Mouse (Mus musculus) neural tube, embryonic 15.5 days (tissue): Measurements from ENCODE around the gene Med24. TPM values are rescaled to one million over a fixed set of nuclear protein-coding genes. Genes with fewer than 3 reads are reported as not detected.
A peak's percentile ranks its signal among the peaks of the same experiment; 100 is the strongest.

Source experiments
- ATAC-seq: fragments of 200-750 bp; cut with Nextera tagmentation; 2 replicates; pipeline ENCODE4 v1.8.0; 2017; ENCODE audit warnings: mild to moderate bottlenecking, moderate TSS enrichment, moderate library complexity; ENCODE audit not compliant: low FRiP score
- H3K27ac ChIP-seq: fragments of 300-500 bp; sonication (generic); replicated peaks from 2 replicates; pipeline ENCODE4 v1.5.1; 2015; ENCODE audit warnings: mild to moderate bottlenecking, inconsistent platforms
- H3K27me3 ChIP-seq: fragments of 300-500 bp; sonication (generic); replicated peaks from 2 replicates; pipeline ENCODE4 v1.6.1; 2015; ENCODE audit warnings: inconsistent platforms
- H3K36me3 ChIP-seq: fragments of 300-500 bp; sonication (generic); 2 replicates; pipeline ENCODE4 v1.6.1; 2015; ENCODE audit warnings: inconsistent platforms
- H3K4me1 ChIP-seq: fragments of 300-500 bp; sonication (generic); 2 replicates; pipeline ENCODE4 v1.6.1; 2015; ENCODE audit warnings: inconsistent platforms
- H3K4me2 ChIP-seq: fragments of 300-500 bp; sonication (generic); 2 replicates; pipeline ENCODE4 v1.6.1; 2015; ENCODE audit warnings: inconsistent platforms, mild to moderate bottlenecking, moderate library complexity
- H3K4me3 ChIP-seq: fragments of 300-500 bp; sonication (generic); replicated peaks from 2 replicates; pipeline ENCODE4 v1.5.1; 2015; ENCODE audit warnings: mild to moderate bottlenecking, inconsistent platforms
- H3K9ac ChIP-seq: fragments of 300-500 bp; sonication (generic); replicated peaks from 2 replicates; pipeline ENCODE4 v1.6.1; 2015; ENCODE audit warnings: mild to moderate bottlenecking, inconsistent platforms
- H3K9me3 ChIP-seq: fragments of 300-500 bp; sonication (generic); replicated peaks from 2 replicates; pipeline ENCODE4 v1.6.1; 2016; ENCODE audit warnings: inconsistent platforms
- WGBS: fragments of 180-500 bp; shearing (Covaris S2); methylation state at CpG from one replicate; pipeline ENCODE4 v1.1.7; 2015; ENCODE audit warnings: mixed read lengths; 5-methylcytosine and 5-hydroxymethylcytosine counted together
- polyA plus RNA-seq: library from polyadenylated mRNA; unstranded; fragments of >200 nt; fragmentation: Nextera tagmentation; extraction: Ambion mirVana; gene quantifications from 2 replicates; pipeline ENCODE4 v1.2.1, GENCODE M21; 2015

Med24 gene
- polyA plus RNA-seq, 1 experiment from 2014 or later: 59.6 TPM

DNA sequence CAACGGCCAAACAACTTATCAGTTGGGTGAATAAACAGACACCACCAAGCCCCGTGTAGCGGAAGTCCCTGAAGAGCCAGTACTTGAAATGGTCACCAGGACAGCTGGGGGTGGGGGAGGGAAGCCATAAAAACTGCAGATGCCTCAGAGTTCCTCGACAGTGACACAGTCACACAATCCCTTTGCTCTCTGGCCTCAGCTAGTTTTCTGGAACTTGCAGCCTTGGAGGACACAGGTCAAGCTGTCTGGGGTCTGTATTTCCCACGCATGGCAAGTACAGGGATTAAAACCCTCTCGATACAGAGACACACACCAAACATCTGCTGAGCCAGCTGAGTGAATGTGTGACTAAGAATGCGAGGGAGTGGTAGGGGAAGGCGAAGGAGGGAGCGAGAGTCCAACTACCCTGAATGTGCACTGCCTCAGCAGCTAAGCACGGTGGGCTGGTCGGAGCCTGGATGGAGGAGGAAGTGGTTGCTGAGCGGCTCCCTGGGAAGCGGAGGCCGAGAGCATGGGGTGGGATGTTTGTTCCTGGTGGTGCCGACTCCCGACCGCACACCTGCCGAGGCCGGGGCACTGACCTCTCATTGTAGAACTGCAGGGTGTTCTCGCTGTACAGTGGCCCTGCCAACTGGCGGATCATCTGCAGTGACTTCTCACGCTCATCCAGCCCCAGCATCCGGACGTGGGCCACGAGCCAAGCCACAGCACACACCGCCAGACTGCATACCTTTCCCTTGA is 20.1 kb downstream of the Med24 start:
- H3K4me3 ChIP-seq: no peak overlapping the region
- peak overlapping the region; percentile 45; the same call in 1 of the 2 replicates for H3K27ac ChIP-seq
- H3K9ac ChIP-seq: no peak overlapping the region
- WGBS: 80% methylated on average over 26 of the region's 26 CpGs
- H3K4me2 ChIP-seq: no peak overlapping the region
- peaks cover 23% of the 10 kb centered on the region for H3K4me1 ChIP-seq
- no peaks in the 10 kb centered on the region for H3K27me3 ChIP-seq
- H3K36me3 ChIP-seq: peaks cover 83% of the 10 kb centered on the region
- H3K9me3 ChIP-seq: no peaks in the 10 kb centered on the region
- no peak for ATAC-seq

DNA sequence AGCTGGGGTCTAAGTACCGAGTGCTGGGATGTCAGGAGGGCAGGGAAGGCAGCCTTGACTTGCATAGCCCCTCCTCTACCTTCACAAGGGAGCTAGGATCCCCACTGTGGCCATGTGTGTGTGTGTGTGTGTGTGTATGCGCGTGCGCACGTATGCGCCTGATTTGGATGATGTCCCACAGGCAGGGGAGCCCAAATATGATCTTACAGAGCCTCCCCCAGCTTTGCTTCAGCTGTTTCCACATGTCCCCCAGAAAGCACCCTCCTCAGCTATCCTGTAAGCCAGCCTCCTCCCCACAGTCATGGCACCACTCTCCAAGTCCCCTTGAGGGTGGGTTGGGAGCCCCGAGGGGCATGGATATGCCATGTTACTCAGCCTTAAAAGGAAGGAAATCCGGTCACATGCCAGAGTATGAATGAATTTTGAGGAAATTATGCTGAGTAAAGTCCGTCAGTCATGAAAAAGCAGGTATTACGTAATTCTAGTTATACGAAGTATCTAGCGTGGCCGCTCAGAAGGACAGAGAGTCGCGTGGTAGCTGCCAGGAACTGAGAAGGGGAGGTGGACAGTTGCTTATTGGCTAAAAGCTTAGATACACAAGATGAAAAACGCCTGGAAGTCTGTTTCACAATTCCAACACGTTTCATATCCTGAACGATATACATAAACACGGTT is 20.8 kb downstream of the Med24 start:
- Histone ChIP-seq H3K4me3 (no peak overlapping the region), H3K9me3 (no peaks in the 10 kb centered on the region), H3K4me1 (peaks cover 23% of the 10 kb centered on the region), H3K4me2 (peak overlapping the region; percentile 6; the same call in 1 of the 2 replicates), H3K36me3 (peaks cover 76% of the 10 kb centered on the region), H3K27me3 (no peaks in the 10 kb centered on the region), H3K27ac (no peak overlapping the region), H3K9ac (no peak overlapping the region)
- no peak for ATAC-seq
- 88% methylated on average over 19 of the region's 19 CpGs for WGBS

DNA sequence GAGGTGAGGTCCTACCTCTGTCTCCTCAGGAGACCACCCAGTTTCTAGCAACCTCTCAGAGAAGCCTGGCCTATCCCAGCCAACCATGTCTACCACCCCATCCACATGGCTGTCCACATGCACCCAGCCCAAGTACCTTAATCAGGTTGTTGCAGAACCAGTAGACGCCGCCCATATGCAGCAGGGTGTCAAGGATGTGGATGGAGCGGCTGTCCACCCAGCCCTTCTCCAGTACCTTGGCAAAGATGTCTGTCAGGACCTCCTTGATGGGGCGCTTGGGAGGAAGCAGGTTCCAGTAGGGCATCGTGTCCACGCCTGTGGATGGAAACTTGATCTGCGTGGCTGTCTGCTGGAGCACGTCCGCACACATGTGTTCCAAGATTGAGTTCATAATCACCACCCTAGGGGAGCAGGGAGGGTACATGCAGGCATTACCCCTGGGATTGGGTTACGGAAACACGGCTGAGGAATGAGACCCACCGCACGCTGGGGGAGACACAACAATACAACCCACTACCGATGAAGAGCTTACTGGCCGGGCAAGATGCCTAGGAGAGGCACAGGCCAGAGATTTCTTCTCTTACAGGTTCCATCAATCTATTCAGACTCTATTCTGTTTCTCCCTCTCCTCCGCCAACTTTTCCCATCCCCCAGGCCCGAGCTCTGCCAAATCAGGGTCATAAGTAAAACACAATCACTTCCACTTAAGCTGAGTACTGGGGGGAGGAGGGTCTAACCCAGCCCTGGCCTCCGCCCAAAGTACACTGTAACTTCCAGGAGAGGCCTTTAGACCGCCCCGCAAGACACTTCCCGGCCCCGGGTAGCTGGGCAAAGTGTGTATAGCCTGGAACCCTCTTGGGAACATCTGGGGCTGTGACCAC is 21.6 kb downstream of the Med24 start:
- peaks cover 23% of the 10 kb centered on the region for H3K4me1 ChIP-seq
- no peak for ATAC-seq
- 0 out of 2 replicates have a peak overlapping the region, but pooled peaks have one; percentile 15 for H3K27ac ChIP-seq
- H3K27me3 ChIP-seq: no peaks in the 10 kb centered on the region
- H3K9ac ChIP-seq: no peak overlapping the region
- no peaks in the 10 kb centered on the region for H3K9me3 ChIP-seq
- peak overlapping the region; percentile 6; the same call in 1 of the 2 replicates for H3K4me2 ChIP-seq
- 84% methylated on average over 22 of the region's 22 CpGs for WGBS
- peaks cover 68% of the 10 kb centered on the region for H3K36me3 ChIP-seq
- H3K4me3 ChIP-seq: no peak overlapping the region

DNA sequence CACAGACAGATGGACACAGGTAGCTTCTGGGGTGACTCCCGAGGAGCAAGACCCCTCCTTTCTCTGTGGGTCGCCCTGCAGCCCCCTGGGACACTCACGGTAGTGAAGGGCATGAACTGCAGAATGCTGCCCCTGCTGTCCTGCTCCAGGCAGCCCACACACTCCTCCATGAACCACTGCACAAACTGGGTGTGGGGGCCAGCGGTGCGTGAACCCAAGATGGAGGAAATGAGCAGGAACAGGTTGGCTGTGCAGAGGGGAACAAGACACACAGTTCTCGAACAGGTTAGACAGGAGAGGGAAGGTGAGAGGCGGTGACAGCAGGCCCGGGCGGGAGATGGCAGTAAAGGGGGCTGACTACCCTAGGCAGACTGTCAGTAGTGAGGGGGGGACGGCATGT is 24.2 kb downstream of the Med24 start:
- Histone ChIP-seq H3K27me3 (no peaks in the 10 kb centered on the region), H3K27ac (no peak overlapping the region), H3K9me3 (no peaks in the 10 kb centered on the region), H3K9ac (no peak overlapping the region), H3K36me3 (peaks cover 55% of the 10 kb centered on the region), H3K4me2 (no peak overlapping the region), H3K4me3 (no peak overlapping the region), H3K4me1 (peaks cover 22% of the 10 kb centered on the region)
- WGBS: 88% methylated on average over 10 of the region's 10 CpGs
- no peak for ATAC-seq

DNA sequence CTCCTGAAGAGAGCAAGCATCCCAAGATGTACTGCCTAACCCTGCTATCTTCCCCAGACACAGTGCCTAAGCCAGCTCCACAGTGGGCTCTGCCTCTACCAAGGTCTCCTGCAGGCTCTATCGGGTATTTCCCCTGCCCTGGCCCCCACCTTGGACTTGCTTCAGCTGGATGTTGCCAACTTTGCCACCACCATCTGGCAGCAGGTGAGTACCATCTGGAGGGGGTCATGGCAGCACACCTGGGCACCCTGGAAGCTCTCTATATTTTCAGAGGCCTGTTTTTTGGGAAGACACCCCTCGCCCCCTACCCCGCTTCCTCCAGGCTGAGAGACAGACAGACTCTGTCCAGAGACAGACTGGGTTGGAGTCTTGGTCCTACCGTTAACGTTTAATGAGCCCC is 26.9 kb downstream of the Med24 start:
- peaks cover 4% of the 10 kb centered on the region; the same call in 1 of the 2 replicates for H3K4me1 ChIP-seq
- H3K27ac ChIP-seq: no peak overlapping the region
- H3K9ac ChIP-seq: no peak overlapping the region
- no peak overlapping the region for H3K4me2 ChIP-seq
- no peaks in the 10 kb centered on the region for H3K27me3 ChIP-seq
- H3K36me3 ChIP-seq: peaks cover 29% of the 10 kb centered on the region
- no peak overlapping the region for H3K4me3 ChIP-seq
- WGBS: 75% methylated on average over 5 of the region's 5 CpGs
- no peaks in the 10 kb centered on the region for H3K9me3 ChIP-seq
- ATAC-seq: no peak

DNA sequence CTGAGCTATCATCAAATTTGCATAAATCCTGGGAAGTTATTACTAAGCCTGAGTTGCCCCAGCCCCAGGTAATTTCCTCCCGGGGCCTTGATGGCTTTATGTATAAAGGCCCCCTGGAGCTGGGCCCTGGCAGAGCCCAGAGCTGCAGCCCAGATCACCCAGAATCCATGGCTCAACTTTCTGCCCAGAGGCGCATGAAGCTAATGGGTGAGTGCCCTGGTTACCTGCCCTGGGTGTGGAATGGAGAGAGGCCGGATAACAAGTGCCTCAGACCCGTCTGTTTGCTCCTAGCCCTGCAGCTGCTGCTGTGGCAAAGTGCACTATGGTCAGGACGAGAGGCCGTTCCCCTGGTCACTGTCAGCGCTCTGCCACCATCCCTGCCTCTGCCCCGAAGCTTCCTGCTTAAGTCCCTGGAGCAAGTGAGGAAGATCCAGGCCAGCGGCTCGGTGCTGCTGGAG is 28.0 kb downstream of the Med24 start, which contains the start of gene Csf3:
Gene Csf3 (plus strand): TSS at position 51 of the 458 bp plus-strand sequence.
- Histone ChIP-seq H3K4me1 (no peaks in the 10 kb centered on the region), H3K4me3 (no peak within 1 kb of the TSS), H3K4me2 (no peak within 1 kb of the TSS), H3K9ac (no peak within 1 kb of the TSS), H3K36me3 (peaks cover 25% of the 10 kb centered on the region), H3K27ac (no peak within 1 kb of the TSS), H3K27me3 (no peaks in the 10 kb centered on the region), H3K9me3 (no peaks in the 10 kb centered on the region)
- 41% methylated on average over 10 of the region's 10 CpGs for WGBS
- ATAC-seq: no peak

DNA sequence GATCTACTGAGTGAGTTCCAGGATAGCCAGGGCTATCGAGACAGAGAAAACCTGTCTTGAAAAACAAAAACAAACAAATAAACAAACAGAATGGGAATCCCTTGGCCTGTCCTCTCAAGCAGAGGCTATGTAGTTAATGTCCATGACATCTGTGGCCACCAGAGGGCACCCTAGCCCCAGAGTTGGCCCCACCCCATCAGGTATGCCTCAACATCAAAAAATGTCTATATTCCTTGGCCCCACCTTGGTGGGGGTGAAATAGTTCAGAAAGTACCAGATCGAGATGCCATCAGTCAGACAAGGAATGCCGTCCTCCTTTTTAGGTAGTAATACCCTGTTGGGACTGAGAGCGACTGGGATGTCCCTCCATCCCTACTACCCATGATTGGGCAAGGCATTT is 29.3 kb downstream of the Med24 start:
- Histone ChIP-seq H3K27me3 (no peaks in the 10 kb centered on the region), H3K9ac (no peak overlapping the region), H3K4me1 (no peaks in the 10 kb centered on the region), H3K36me3 (peaks cover 25% of the 10 kb centered on the region), H3K9me3 (no peaks in the 10 kb centered on the region), H3K4me3 (no peak overlapping the region), H3K27ac (no peak overlapping the region), H3K4me2 (no peak overlapping the region)
- WGBS: 46% methylated on average over 4 of the region's 4 CpGs
- ATAC-seq: 0 out of 2 replicates have a peak, but pooled peaks have one; percentile 46

DNA sequence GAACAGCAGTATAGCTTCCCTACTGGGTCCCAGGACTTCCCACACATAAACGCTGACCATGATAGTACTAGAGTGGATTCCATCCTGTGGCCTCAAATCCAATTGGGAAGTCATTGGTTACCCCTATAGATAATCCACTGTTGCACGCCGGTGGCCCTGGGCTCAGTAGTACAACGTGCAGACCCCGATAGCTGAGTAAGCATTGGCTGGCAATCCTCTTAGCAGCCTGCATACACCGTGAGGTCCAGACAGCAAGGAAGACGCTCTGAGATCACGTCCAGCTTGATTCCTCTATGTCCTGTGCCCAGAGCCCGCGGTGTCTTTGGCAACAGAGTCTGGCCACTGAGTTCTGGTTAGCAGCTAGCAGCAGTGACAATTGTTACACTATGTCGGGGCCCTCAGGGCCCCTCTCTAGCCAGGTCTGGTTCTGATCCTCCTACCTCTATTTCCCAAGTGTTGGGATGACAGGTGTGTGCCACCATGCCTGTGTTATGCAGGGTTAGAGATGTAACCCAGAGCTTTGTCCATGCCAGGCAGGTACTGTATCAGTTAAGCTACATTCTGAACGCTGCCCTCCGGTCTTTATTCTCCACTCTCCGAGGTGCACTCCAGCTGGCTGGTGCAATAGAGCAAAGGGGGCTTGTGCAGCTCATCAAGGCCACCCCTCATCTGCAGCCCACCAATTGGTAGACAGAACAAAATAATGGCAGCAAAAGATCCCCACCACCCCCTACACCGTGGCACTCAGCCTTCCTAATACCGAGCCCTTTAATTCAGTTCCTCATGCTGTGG is 30.2 kb downstream of the Med24 start:
- Histone ChIP-seq H3K27ac (no peak overlapping the region), H3K27me3 (no peaks in the 10 kb centered on the region), H3K9ac (no peak overlapping the region), H3K9me3 (no peaks in the 10 kb centered on the region), H3K4me2 (no peak overlapping the region), H3K4me1 (no peaks in the 10 kb centered on the region), H3K4me3 (no peak overlapping the region), H3K36me3 (peaks cover 27% of the 10 kb centered on the region)
- ATAC-seq: no peak
- WGBS: 86% methylated on average over 16 of the region's 16 CpGs

DNA sequence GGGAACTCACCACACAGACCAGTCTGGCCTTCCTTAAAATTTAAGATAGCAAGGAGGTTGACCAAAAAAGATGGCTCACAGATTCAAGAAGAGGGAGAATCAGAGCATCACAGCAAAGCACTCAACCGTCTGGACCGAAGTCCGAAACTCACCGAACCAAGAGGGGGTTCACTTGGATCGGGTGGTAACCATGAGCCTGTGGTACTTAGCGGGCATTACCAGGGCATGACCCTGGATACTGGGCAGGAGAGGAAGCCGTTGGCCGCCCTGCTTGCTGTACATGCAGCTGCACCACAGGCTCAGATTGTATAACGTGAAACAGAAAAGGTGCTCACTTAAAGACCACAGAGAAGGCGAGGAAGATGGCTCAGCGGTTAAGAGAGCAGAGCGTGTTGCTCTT is 32.0 kb downstream of the Med24 start:
- Histone ChIP-seq H3K4me2 (no peak overlapping the region), H3K9ac (no peak overlapping the region), H3K27ac (no peak overlapping the region), H3K4me3 (no peak overlapping the region), H3K9me3 (no peaks in the 10 kb centered on the region), H3K27me3 (no peaks in the 10 kb centered on the region), H3K36me3 (peaks cover 46% of the 10 kb centered on the region), H3K4me1 (no peaks in the 10 kb centered on the region)
- no peak for ATAC-seq
- WGBS: 90% methylated on average over 12 of the region's 12 CpGs

DNA sequence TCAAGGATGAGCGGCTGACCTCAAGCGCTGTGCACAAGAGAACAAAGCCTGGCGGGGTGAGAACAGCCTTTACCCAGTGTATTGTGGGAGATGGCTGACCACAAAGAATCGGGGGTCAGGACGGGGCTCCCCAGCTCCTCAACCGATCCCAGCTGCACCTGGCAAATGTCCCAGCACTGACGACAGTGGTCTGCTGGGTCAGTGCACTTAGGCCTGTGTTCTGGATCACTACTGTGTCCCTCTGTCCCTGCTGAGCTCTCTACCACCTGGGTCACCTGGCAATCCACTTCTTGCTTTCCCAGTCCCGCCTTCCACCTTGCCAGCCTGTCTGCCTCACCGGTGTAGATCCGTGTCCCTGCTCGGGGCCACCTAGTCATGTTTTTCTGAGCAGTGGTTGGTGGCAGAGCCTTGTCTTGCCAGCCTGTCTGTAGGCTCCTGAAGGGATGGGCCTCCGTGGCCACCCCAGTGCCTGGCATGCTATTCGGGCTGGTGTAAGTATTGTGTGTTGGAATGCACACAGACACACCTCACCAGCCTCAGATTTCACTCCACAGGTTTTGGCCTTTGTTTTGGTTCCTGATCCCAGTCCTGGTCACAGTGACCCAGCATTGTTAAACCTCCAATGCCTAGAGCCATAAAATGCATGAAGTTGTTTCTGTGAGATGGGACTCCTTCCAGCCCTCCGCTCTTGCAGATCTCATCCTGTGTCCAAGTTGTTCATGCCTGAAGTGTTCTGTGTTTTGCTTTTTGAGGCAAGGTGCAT is 32.6 kb downstream of the Med24 start:
- H3K27ac ChIP-seq: no peak overlapping the region
- H3K9ac ChIP-seq: no peak overlapping the region
- WGBS: 85% methylated on average over 14 of the region's 14 CpGs
- H3K4me1 ChIP-seq: no peaks in the 10 kb centered on the region
- no peak for ATAC-seq
- no peak overlapping the region for H3K4me2 ChIP-seq
- no peaks in the 10 kb centered on the region for H3K27me3 ChIP-seq
- peaks cover 52% of the 10 kb centered on the region for H3K36me3 ChIP-seq
- no peak overlapping the region for H3K4me3 ChIP-seq
- no peaks in the 10 kb centered on the region for H3K9me3 ChIP-seq
